Mouse (Mus musculus): Measurements from ENCODE around the gene Sec14l1.

DNA sequence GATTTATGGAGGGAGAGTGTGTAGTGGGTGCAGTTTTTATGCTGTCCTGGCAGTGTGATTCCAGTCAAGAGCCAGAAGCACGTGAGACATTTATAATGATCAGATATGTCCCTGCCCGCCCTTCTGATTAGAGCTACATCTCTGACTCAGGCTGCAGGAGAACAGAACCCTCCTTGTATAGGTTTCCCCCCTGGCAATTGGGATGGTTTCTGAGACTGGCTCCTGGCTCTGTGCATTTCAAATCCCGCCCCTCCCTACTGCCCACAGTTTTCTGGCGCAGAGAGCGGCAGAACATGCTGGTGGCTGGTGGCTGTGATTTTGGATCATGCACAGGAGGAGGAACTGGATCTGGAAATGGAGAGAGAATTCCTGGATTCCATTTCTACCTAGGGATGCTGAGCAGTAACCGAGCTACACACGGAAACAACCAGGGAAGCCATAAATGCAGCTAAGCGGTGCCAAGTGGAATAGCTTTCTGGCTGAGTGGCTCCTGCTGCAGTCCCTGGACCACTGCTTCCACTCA, 93.2 kb downstream of the Sec14l1 start:
- TF ChIP-seq CTCF (IDR thresholded peaks at IDR 0.05; ENCODE audit: control insufficient read depth, insufficient read depth, low read length) (no peak), POLR2A (IDR thresholded peaks at IDR 0.05; ENCODE audit: borderline replicate concordance, control insufficient read depth, low read depth, low read length) (no peak)
